Mouse (Mus musculus) brain, embryonic 14.5 days (tissue): ENCODE measurements around the gene Atp8a1. TPM values are rescaled to one million over a fixed set of nuclear protein-coding genes. Genes with fewer than 3 reads are reported as not detected.
A peak's percentile ranks its signal among the peaks of the same experiment; 100 is the strongest.

Experiments
- DNase-seq: peaks from one replicate; pipeline ENCODE4 v3.0.0-alpha.2; 2011; ENCODE audit warnings: low read depth
- CTCF ChIP-seq: fragments of 200-500 bp; IDR thresholded peaks from 2 replicates; pipeline ENCODE4 v1.5.1; 2012; ENCODE audit warnings: inconsistent platforms, mild to moderate bottlenecking, moderate library complexity, borderline replicate concordance; ENCODE audit not compliant: insufficient read depth, insufficient read length; ENCODE audit errors: extremely low read depth
- POLR2A ChIP-seq: fragments of 200-500 bp; IDR thresholded peaks from 2 replicates; pipeline ENCODE4 v1.6.1; 2012; ENCODE audit warnings: mild to moderate bottlenecking, inconsistent platforms, borderline replicate concordance; ENCODE audit not compliant: poor library complexity, insufficient read depth, insufficient read length, severe bottlenecking; ENCODE audit errors: extremely low read depth
- polyA plus RNA-seq: library from polyadenylated mRNA; depleted of rRNA; stranded (reverse); fragments of >200 nt; gene quantifications from 2 replicates; pipeline ENCODE4 v1.2.3, GENCODE M21; 2012

Atp8a1 gene
- polyA plus RNA-seq, 1 experiment, result 40.2 TPM

- TF ChIP-seq POLR2A (no peak), CTCF (no peak)
- no peak for DNase-seq
Observed at GRCm38 (mm10) chr5:67621230-67621629, 226.0 kb downstream of the Atp8a1 start.

- TF ChIP-seq CTCF (no peak), POLR2A (no peak)
- no peak for DNase-seq
Observed at GRCm38 (mm10) chr5:67609520-67609837, 237.8 kb downstream of the Atp8a1 start.

- TF ChIP-seq POLR2A, result no peak
- no peak for TF ChIP-seq CTCF
- DNase-seq, result no peak
Observed at GRCm38 (mm10) chr5:67608674-67609519, 238.3 kb downstream of the Atp8a1 start.

GRCm38 (mm10) chr5:67607804-67608673 lies 239.2 kb downstream of the Atp8a1 start, which contains the start of gene Shisa3:
Gene Shisa3, plus strand, starts transcription at chr5:67607882.
- TF ChIP-seq POLR2A, result no peak
- peak; percentile 64 for DNase-seq

- TF ChIP-seq CTCF (no peak), POLR2A (no peak)
- peak; percentile 75 for DNase-seq
Observed at GRCm38 (mm10) chr5:67606916-67607803, 240.1 kb downstream of the Atp8a1 start.

GRCm38 (mm10) chr5:67605951-67606350 lies 241.3 kb downstream of the Atp8a1 start:
- no peak for DNase-seq
- TF ChIP-seq CTCF (no peak), POLR2A (no peak)

- no peak for TF ChIP-seq POLR2A
- TF ChIP-seq CTCF, result no peak
- no peak for DNase-seq
Observed at GRCm38 (mm10) chr5:67599935-67600334, 247.3 kb downstream of the Atp8a1 start.

- no peak for TF ChIP-seq CTCF
- no peak for TF ChIP-seq POLR2A
- DNase-seq, result no peak
Observed at GRCm38 (mm10) chr5:67595629-67596028, 251.6 kb downstream of the Atp8a1 start.

GRCm38 (mm10) chr5:67595070-67595469 lies 252.2 kb downstream of the Atp8a1 start:
- TF ChIP-seq CTCF, result no peak
- TF ChIP-seq POLR2A, result no peak
- no peak for DNase-seq

- TF ChIP-seq CTCF (peak; percentile 34; the same call in 1 of the 2 replicates), POLR2A (no peak)
- DNase-seq, result peak; percentile 11
Observed at GRCm38 (mm10) chr5:67579725-67580633, 267.3 kb downstream of the Atp8a1 start.
